Mouse (Mus musculus) liver, embryonic 13.5 days (tissue): ENCODE results near the gene Aldh3b3. TPM values are rescaled to one million over a fixed set of nuclear protein-coding genes. Genes with fewer than 3 reads are reported as not detected.
"Not testable (repeated sequence)": the region's sequence is repeated elsewhere in the genome, so short reads cannot be mapped to it uniquely, and the experiment has no call there.

Source experiments
- ATAC-seq: fragments of 200-750 bp; cut with Nextera tagmentation; 2 replicates; pipeline ENCODE4 v1.8.0; 2017; ENCODE audit warnings: low read depth, mild to moderate bottlenecking, moderate number of reproducible peaks, moderate library complexity
- DNase-seq: peaks from one replicate; pipeline ENCODE4 v3.0.0; 2022
- H3K27ac ChIP-seq: fragments of 300-500 bp; sonication (generic); 2 replicates; pipeline ENCODE4 v1.5.1; 2015; ENCODE audit warnings: moderate library complexity, mild to moderate bottlenecking, inconsistent platforms
- H3K27me3 ChIP-seq: fragments of 300-500 bp; sonication (generic); 2 replicates; pipeline ENCODE4 v1.6.1; 2015; ENCODE audit warnings: mild to moderate bottlenecking, inconsistent platforms
- H3K36me3 ChIP-seq: fragments of 300-500 bp; sonication (generic); 2 replicates; pipeline ENCODE4 v1.6.1; 2015; ENCODE audit warnings: mild to moderate bottlenecking, inconsistent platforms
- H3K4me1 ChIP-seq: fragments of 300-500 bp; sonication (generic); replicated peaks from 2 replicates; pipeline ENCODE4 v1.6.1; 2015; ENCODE audit warnings: inconsistent platforms
- H3K4me2 ChIP-seq: fragments of 300-500 bp; sonication (generic); 2 replicates; pipeline ENCODE4 v1.6.1; 2015; ENCODE audit warnings: inconsistent platforms, mild to moderate bottlenecking, moderate library complexity
- H3K4me3 ChIP-seq: fragments of 300-500 bp; sonication (generic); replicated peaks from 2 replicates; pipeline ENCODE4 v1.5.1; 2015; ENCODE audit warnings: mild to moderate bottlenecking, inconsistent platforms
- H3K9ac ChIP-seq: fragments of 300-500 bp; sonication (generic); 2 replicates; pipeline ENCODE4 v1.6.1; 2015; ENCODE audit warnings: mild to moderate bottlenecking, inconsistent platforms
- H3K9me3 ChIP-seq: fragments of 300-500 bp; sonication (generic); replicated peaks from 2 replicates; pipeline ENCODE4 v1.6.1; 2016; ENCODE audit warnings: inconsistent platforms
- WGBS: fragments of 180-500 bp; shearing (Covaris S2); methylation state at CpG from one replicate; pipeline ENCODE4 v1.1.7; 2015; ENCODE audit not compliant: insufficient replicate concordance; 5-methylcytosine and 5-hydroxymethylcytosine counted together
- polyA plus RNA-seq: library from polyadenylated mRNA; unstranded; fragments of >200 nt; fragmentation: Nextera tagmentation; extraction: Ambion mirVana; gene quantifications from 2 replicates; pipeline ENCODE4 v1.2.1, GENCODE M21; 2015

Aldh3b3 gene
- polyA plus RNA-seq, 1 experiment from 2014 or later = not detected

GRCm38 (mm10) chr19:3957296-3958036, 979 bp upstream of the Aldh3b3 start:
- not testable (repeated sequence) for H3K4me1 ChIP-seq, H3K27me3 ChIP-seq, ATAC-seq, H3K27ac ChIP-seq, H3K36me3 ChIP-seq, H3K4me3 ChIP-seq, H3K4me2 ChIP-seq, DNase-seq, H3K9me3 ChIP-seq, H3K9ac ChIP-seq
- 60% methylated on average over 5 of the region's 5 CpGs for WGBS

DNA sequence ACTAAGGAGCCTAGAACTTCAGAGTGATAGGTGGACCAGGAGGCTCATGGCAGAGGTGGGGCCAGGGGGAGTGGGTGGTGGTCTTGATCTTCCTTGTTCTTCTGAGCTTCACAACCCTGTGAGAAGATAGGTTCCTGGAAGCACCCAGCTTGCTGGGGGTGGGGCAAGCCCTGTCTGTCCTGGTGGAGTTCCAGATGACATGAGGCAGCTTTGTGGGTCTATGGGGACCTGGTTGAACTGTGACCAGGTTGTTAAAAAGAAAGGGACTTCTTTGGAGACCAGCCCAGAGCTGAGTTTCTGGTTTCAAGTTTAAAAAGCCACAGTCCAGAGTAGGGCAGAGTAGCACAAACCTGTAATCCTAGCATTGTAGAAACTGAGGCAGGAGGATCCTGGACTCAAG, 585 bp downstream of the Aldh3b3 start:
- DNase-seq (no peak), ATAC-seq (no peak)
- Histone ChIP-seq H3K36me3 (no peaks in the 10 kb centered on the region), H3K9me3 (no peaks in the 10 kb centered on the region), H3K4me3 (no peak overlapping the region), H3K9ac (no peak overlapping the region), H3K27me3 (0 out of 2 replicates have a peak, but pooled peaks cover 8% of the 10 kb centered on the region), H3K4me2 (no peak overlapping the region), H3K27ac (no peak overlapping the region), H3K4me1 (no peaks in the 10 kb centered on the region; the same call in 1 of the 2 replicates)

DNA sequence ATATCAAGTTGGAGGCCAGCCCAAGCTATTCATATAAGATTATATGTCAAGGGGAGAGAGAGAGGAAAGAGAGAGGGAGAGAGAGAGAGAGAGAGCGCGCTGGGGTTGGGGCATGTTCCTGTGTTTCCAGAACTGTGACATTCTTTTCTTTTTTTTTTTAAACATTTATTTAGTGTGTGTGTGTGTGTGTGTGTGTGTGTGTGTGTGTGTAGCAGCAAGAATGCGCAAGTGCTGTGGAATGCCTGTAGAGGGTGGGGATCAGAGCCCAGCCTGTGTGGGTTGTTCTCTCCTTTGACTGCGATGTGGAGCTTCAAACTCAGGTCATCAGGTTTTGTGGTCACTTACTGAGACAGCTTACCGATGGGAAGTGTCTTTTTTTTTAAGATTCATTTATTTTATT, 1.8 kb downstream of the Aldh3b3 start:
- Histone ChIP-seq H3K9me3 (no peaks in the 10 kb centered on the region), H3K27ac (no peak overlapping the region), H3K4me3 (no peak overlapping the region), H3K4me2 (no peak overlapping the region), H3K9ac (no peak overlapping the region), H3K4me1 (no peaks in the 10 kb centered on the region; the same call in 1 of the 2 replicates), H3K36me3 (no peaks in the 10 kb centered on the region), H3K27me3 (0 out of 2 replicates have a peak, but pooled peaks cover 8% of the 10 kb centered on the region)
- DNase-seq (no peak), ATAC-seq (no peak)
- 71% methylated on average over 5 of the region's 5 CpGs for WGBS

DNA sequence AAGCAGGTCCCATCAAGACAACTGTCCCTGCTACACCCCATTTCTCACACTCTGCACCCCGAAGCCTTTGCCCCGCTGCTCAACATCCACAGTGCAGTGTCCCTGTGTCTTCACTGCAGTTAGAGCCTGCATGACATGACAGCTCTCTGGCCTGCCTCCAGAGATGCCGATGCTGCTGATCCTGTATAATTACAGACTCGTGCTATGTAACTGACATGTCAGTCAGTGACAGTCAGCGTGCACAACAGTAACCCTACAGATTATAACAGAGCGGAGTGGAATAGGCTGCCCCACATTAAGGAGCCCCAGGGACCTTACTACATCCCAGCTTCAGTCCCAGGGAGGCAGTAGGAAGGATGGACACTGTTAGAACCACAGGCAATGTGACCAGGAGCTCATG, 3.4 kb downstream of the Aldh3b3 start:
- not testable (repeated sequence) for H3K27ac ChIP-seq, H3K9me3 ChIP-seq, ATAC-seq, H3K9ac ChIP-seq, DNase-seq, H3K36me3 ChIP-seq, H3K27me3 ChIP-seq, H3K4me3 ChIP-seq, H3K4me2 ChIP-seq, H3K4me1 ChIP-seq
- WGBS = 66% methylated on average over 6 of the region's 6 CpGs

DNA sequence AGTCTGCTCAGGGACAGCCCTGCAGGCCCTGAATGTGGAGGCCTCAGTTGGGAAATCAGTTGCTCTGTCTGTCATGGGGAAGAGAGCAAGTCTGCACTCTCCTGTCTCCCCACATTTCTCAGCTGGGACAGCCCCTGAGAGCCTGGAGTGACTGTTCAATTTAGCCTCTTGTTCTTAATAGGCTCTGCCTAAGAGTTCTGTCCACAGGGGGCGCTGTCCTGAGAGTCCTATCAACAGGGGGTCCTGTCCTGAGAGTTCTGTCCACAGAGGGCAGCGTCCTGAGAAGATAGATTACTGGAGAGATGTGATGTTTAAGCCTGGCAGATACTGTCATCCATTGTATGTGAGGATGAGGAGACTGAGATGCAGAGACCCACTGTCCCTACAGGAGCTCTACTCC, 4.0 kb downstream of the Aldh3b3 start:
- Histone ChIP-seq H3K27me3 (no peaks in the 10 kb centered on the region), H3K4me1 (peaks cover 8% of the 10 kb centered on the region), H3K9me3 (no peaks in the 10 kb centered on the region), H3K9ac (no peak overlapping the region), H3K27ac (no peak overlapping the region), H3K4me3 (no peak overlapping the region), H3K4me2 (no peak overlapping the region), H3K36me3 (no peaks in the 10 kb centered on the region)
- ATAC-seq = no peak
- 11% methylated on average over 2 of the region's 2 CpGs for WGBS
- no peak for DNase-seq

DNA sequence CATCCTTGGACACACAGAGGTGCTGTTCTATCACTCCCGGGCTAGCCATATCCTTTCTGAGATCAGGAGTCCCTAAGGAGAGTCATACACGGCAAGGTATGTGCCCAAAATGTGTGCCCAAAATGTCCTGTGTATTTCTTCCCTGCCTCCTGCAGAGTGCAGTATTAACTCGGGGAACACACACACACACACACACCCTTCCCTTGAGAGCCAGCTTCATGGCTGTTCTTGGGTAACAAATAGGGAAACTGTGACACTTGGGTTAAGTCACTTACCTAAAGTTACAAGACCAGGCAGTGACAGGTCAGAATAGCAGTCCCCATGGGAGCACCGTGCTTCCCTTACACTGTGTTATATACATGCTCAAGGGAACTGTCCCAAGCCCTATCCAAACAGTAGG, 5.6 kb downstream of the Aldh3b3 start:
- Histone ChIP-seq H3K27me3 (0 out of 2 replicates have a peak, but pooled peaks cover 3% of the 10 kb centered on the region), H3K27ac (no peak overlapping the region), H3K36me3 (no peaks in the 10 kb centered on the region), H3K4me1 (peaks cover 10% of the 10 kb centered on the region), H3K9me3 (no peaks in the 10 kb centered on the region), H3K4me3 (no peak overlapping the region), H3K4me2 (no peak overlapping the region), H3K9ac (no peak overlapping the region)
- ATAC-seq = no peak
- 58% methylated on average over 4 of the region's 4 CpGs for WGBS
- no peak for DNase-seq

DNA sequence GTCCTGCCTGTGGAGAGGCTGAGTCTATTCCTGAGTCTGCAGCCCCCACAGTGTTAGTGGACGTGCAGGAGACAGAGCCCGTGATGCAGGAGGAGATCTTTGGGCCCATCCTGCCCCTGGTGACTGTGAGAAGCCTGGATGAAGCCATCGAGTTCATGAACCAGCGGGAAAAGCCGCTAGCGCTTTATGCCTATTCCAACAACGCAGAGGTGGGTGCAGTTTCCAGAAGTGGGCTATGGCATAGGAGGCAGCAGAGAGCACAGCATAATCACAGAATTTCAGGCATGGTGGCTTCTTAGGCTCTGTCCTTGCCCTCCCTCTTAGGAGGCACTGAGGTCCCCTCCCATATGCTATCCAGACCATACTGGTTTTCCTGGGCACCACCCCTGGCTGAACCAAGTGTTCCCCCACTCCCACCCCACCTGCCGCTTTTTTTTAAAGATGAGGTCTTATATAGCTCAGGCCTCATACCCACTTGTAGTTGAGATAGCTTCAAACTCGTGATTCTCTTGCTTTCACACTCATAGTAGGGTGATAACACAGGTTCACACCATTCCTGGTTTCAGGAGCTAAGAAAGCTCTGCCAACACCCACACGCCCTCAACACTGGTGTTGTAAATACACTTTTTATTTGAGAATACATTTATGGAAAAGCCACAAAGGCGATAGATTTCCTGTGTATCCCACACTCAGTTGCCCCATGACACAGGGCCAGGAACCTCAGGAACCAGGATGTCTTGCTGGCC, 8.1 kb downstream of the Aldh3b3 start:
- Histone ChIP-seq H3K4me2 (no peak overlapping the region), H3K9me3 (no peaks in the 10 kb centered on the region), H3K27me3 (0 out of 2 replicates have a peak, but pooled peaks cover 3% of the 10 kb centered on the region), H3K36me3 (no peaks in the 10 kb centered on the region), H3K4me3 (no peak overlapping the region), H3K9ac (no peak overlapping the region), H3K27ac (no peak overlapping the region), H3K4me1 (peaks cover 12% of the 10 kb centered on the region)
- 64% methylated on average over 11 of the region's 11 CpGs for WGBS
- DNase-seq (no peak), ATAC-seq (no peak)

DNA sequence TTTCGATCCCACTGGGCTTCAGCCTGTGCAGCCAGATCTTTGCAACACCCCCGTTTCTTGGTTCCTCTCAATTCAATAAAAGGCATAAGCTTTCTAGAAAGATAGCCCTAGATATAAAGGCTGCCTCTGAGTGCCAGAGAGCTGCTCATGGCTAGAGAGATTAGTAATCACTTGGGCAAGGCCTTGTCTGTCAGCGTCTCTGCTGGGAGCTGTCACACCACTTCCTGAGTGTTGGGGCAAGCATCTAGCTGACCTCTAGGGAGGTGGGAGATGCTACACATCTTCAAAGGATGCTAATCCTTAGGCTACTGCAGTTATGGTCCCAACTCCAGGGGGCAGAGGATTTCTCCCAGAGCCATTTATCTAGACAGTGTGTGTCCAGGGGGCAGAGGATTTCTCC, 8.8 kb downstream of the Aldh3b3 start:
- Histone ChIP-seq H3K4me1 (peaks cover 19% of the 10 kb centered on the region), H3K9ac (no peak overlapping the region), H3K27me3 (0 out of 2 replicates have a peak, but pooled peaks cover 3% of the 10 kb centered on the region), H3K4me2 (no peak overlapping the region), H3K9me3 (no peaks in the 10 kb centered on the region), H3K36me3 (no peaks in the 10 kb centered on the region), H3K27ac (no peak overlapping the region), H3K4me3 (no peak overlapping the region)
- WGBS = 33% methylated on average over 3 of the region's 3 CpGs
- no peak for DNase-seq
- no peak for ATAC-seq

DNA sequence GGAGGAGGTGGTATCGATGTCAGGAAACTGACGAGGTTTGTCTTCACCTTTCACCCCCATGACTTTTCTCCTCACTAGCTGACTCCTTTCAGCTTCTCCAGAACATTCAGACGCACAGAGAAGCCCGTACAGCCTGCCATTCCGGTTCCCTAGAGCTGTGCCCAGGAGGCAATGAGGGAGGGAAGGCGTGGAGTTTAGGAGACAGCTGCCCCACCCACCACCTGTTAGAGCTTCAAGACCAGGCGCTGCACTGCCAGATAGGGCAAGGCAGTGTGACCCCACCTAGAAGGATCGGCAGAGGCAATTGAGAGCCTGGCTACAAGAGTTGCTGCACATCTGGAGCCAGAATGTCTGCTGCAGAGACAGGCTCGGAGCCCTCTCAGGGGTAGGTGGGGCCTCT, 13.8 kb downstream of the Aldh3b3 start, which contains the start of gene Aldh3b2:
Gene Aldh3b2 (plus strand): TSS at position 100 of the 400 bp plus-strand sequence.
- H3K4me2 ChIP-seq = 0 out of 2 replicates have a peak within 1 kb of the TSS, but pooled peaks have one; percentile 10
- WGBS = 37% methylated on average over 9 of the region's 9 CpGs
- peak; percentile 63 for DNase-seq
- H3K4me1 ChIP-seq = peaks cover 26% of the 10 kb centered on the region
- peak; percentile 87 for ATAC-seq
- 0 out of 2 replicates have a peak, but pooled peaks cover 8% of the 10 kb centered on the region for H3K27me3 ChIP-seq
- no peaks in the 10 kb centered on the region for H3K9me3 ChIP-seq
- no peak within 1 kb of the TSS for H3K4me3 ChIP-seq
- H3K9ac ChIP-seq = peak within 1 kb of the TSS; percentile 36; the same call in 1 of the 2 replicates
- H3K27ac ChIP-seq = peak within 1 kb of the TSS; percentile 2; the same call in 1 of the 2 replicates
- H3K36me3 ChIP-seq = no peaks in the 10 kb centered on the region

- 81% methylated on average over 6 of the region's 6 CpGs for WGBS
- not testable (repeated sequence) for DNase-seq, H3K9me3 ChIP-seq, H3K27ac ChIP-seq, H3K27me3 ChIP-seq, H3K4me2 ChIP-seq, H3K36me3 ChIP-seq, ATAC-seq, H3K9ac ChIP-seq, H3K4me3 ChIP-seq
- H3K4me1 ChIP-seq = peaks cover 22% of the 10 kb centered on the region
Observed at GRCm38 (mm10) chr19:3974608-3975007, 16.2 kb downstream of the Aldh3b3 start.

DNA sequence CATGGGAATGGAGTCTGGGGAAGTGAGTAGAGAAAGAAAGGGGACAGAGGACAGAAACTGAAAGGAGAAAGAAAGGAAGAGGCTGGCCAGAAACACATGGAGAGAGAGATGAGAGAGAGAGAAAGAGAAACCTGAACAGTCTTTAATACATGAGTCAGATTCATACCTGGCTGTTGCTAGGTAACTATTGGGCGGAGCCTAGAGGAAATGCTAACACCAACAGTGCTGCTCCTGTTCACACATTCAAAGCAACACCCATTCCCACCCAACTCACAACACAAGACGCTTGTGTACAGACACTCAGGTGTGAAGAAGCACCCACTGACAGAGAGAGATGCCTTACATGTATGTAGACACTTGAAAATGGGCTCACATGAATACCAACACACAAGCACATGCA, 17.4 kb downstream of the Aldh3b3 start:
- ATAC-seq = no peak
- no peak overlapping the region for H3K4me2 ChIP-seq
- no peaks in the 10 kb centered on the region for H3K36me3 ChIP-seq
- H3K27ac ChIP-seq = no peak overlapping the region
- DNase-seq = no peak
- H3K9ac ChIP-seq = no peak overlapping the region
- peaks cover 22% of the 10 kb centered on the region for H3K4me1 ChIP-seq
- no peak overlapping the region for H3K4me3 ChIP-seq
- 0 out of 2 replicates have a peak, but pooled peaks cover 4% of the 10 kb centered on the region for H3K27me3 ChIP-seq
- 47% methylated on average over 2 of the region's 2 CpGs for WGBS
- no peaks in the 10 kb centered on the region for H3K9me3 ChIP-seq
